Mouse (Mus musculus) intestine, embryonic 16.5 days (tissue): ENCODE results near the gene Zbtb43. TPM values are rescaled to one million over a fixed set of nuclear protein-coding genes. Genes with fewer than 3 reads are reported as not detected.

Source experiments
- ATAC-seq: fragments of 200-750 bp; cut with Nextera tagmentation; 2 replicates; pipeline ENCODE4 v1.8.0; 2017; ENCODE audit warnings: moderate TSS enrichment, moderate library complexity
- H3K27ac ChIP-seq: fragments of 300-500 bp; sonication (generic); 2 replicates; pipeline ENCODE4 v1.5.1; 2014; ENCODE audit warnings: mild to moderate bottlenecking, low read length
- H3K27me3 ChIP-seq: fragments of 300-500 bp; sonication (generic); replicated peaks from 2 replicates; pipeline ENCODE4 v1.6.1; 2014; ENCODE audit warnings: low read length, control low read depth, mixed read lengths; ENCODE audit not compliant: control insufficient read depth, insufficient read depth
- H3K36me3 ChIP-seq: fragments of 300-500 bp; sonication (generic); 2 replicates; pipeline ENCODE4 v1.6.1; 2014; ENCODE audit warnings: low read length, control low read depth; ENCODE audit not compliant: control insufficient read depth, insufficient read depth
- H3K4me1 ChIP-seq: fragments of 300-500 bp; sonication (generic); 2 replicates; pipeline ENCODE4 v1.6.1; 2014; ENCODE audit warnings: low read length, control low read depth, mixed read lengths; ENCODE audit not compliant: control insufficient read depth, insufficient read depth
- H3K4me2 ChIP-seq: fragments of 300-500 bp; sonication (generic); 2 replicates; pipeline ENCODE4 v1.6.1; 2014; ENCODE audit warnings: low read depth, low read length, control low read depth
- H3K4me3 ChIP-seq: fragments of 300-500 bp; sonication (generic); 2 replicates; pipeline ENCODE4 v1.5.1; 2014; ENCODE audit warnings: mild to moderate bottlenecking, low read length
- H3K9ac ChIP-seq: fragments of 300-500 bp; sonication (generic); 2 replicates; pipeline ENCODE4 v1.6.1; 2014; ENCODE audit warnings: low read depth, low read length
- H3K9me3 ChIP-seq: fragments of 300-500 bp; sonication (generic); 2 replicates; pipeline ENCODE4 v1.6.1; 2016; ENCODE audit warnings: low read length, control low read depth; ENCODE audit not compliant: control insufficient read depth
- WGBS: fragments of 180-500 bp; shearing (Covaris S2); extraction: QIAGEN DNeasy Blood & Tissue Kit; methylation state at CpG from one replicate; pipeline ENCODE4 v1.1.7; 2014; 5-methylcytosine and 5-hydroxymethylcytosine counted together
- polyA plus RNA-seq: library from polyadenylated mRNA; unstranded; fragments of >200 nt; fragmentation: Nextera tagmentation; extraction: Ambion mirVana; gene quantifications from 2 replicates; pipeline ENCODE4 v1.2.1, GENCODE M21; 2015

Zbtb43 gene
- polyA plus RNA-seq, 1 experiment from 2014 or later: 10.8 TPM

DNA sequence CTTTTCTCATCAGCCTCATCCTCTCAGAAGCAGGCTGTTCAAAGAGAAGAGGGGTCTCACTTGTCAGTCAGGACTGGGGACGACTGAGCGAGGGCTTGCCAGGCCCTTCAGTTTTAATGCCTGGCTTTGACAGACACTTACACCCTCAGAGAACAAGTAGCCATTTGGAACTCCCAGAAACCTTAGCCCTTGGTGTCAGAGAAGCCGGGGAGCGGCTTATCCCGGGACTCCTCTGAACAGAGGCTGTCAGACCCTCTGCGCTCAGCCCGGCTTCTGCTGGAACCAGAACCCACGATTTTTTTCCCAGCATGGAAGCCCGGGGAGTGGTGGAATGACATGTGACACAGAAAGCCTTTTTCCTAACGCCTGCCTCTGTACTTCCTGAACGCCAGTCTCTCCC is 31.2 kb downstream of the Zbtb43 start:
- ATAC-seq: no peak
- 63% methylated on average over 11 of the region's 11 CpGs for WGBS
- H3K4me2 ChIP-seq: no peak overlapping the region
- no peaks in the 10 kb centered on the region for H3K9me3 ChIP-seq
- H3K36me3 ChIP-seq: no peaks in the 10 kb centered on the region
- H3K27me3 ChIP-seq: no peaks in the 10 kb centered on the region
- no peak overlapping the region for H3K4me3 ChIP-seq
- H3K4me1 ChIP-seq: peaks cover 8% of the 10 kb centered on the region
- no peak overlapping the region for H3K27ac ChIP-seq
- H3K9ac ChIP-seq: no peak overlapping the region

DNA sequence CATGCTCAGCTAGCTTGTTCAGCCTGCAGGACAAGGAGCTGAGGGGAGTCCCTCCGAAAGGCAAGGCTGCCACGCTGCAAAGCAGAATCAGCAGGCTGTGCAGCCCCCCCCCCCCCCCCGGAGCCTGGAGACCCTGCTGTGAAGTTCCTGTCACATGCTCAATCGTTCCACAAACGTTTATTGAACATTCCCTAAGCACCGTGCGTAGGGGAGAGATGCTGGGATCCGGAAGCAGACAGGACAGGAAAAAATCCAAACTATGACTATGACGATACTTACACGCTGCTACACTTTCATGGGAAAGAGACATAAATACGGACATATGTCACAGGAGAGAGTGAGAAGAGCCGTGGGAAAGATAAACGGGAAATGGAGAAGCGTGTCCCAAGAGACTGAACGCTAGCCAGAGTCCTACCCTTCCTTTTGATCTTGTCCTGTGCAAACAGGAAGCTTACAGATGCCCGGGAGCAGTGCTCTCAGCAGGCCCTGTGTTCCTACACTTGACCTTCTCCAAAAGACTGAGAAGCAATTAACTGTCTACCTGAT is 32.3 kb downstream of the Zbtb43 start:
- H3K4me2 ChIP-seq: peak overlapping the region; percentile 42
- H3K9me3 ChIP-seq: no peaks in the 10 kb centered on the region
- peak overlapping the region; percentile 10; the same call in 1 of the 2 replicates for H3K27ac ChIP-seq
- no peak for ATAC-seq
- no peak overlapping the region; the same call in 1 of the 2 replicates for H3K4me3 ChIP-seq
- H3K36me3 ChIP-seq: no peaks in the 10 kb centered on the region
- peak overlapping the region; percentile 56 for H3K9ac ChIP-seq
- 5% methylated on average over 16 of the region's 16 CpGs for WGBS
- peaks cover 8% of the 10 kb centered on the region for H3K4me1 ChIP-seq
- no peaks in the 10 kb centered on the region for H3K27me3 ChIP-seq

GRCm38 (mm10) chr2:33435036-33435650 is 33.2 kb downstream of the Zbtb43 start:
- H3K27ac ChIP-seq: no peak overlapping the region
- H3K4me2 ChIP-seq: no peak overlapping the region

GRCm38 (mm10) chr2:33432877-33433276 is 35.5 kb downstream of the Zbtb43 start:
- no peak for ATAC-seq
- 58% methylated on average over 5 of the region's 5 CpGs for WGBS
- no peak overlapping the region for H3K27ac ChIP-seq

More at GRCm38 (mm10) chr2:33435036-33435650, 33.2 kb downstream of the Zbtb43 start:
- Histone ChIP-seq H3K4me3 (no peak overlapping the region), H3K4me1 (peaks cover 10% of the 10 kb centered on the region), H3K9ac (no peak overlapping the region), H3K27me3 (no peaks in the 10 kb centered on the region), H3K36me3 (no peaks in the 10 kb centered on the region), H3K9me3 (no peaks in the 10 kb centered on the region)
- no peak for ATAC-seq
- 54% methylated on average over 8 of the region's 8 CpGs for WGBS

GRCm38 (mm10) chr2:33430771-33431699 is 37.3 kb downstream of the Zbtb43 start, which contains the start of gene Zbtb34:
Gene Zbtb34 (minus strand): TSS chr2:33431324.
- WGBS: under 1% methylated on average over 69 of the region's 102 CpGs
- peaks cover 19% of the 10 kb centered on the region for H3K4me1 ChIP-seq

More at GRCm38 (mm10) chr2:33432877-33433276, 35.5 kb downstream of the Zbtb43 start:
- H3K36me3 ChIP-seq: no peaks in the 10 kb centered on the region
- H3K9me3 ChIP-seq: no peaks in the 10 kb centered on the region
- H3K4me3 ChIP-seq: no peak overlapping the region
- no peak overlapping the region for H3K4me2 ChIP-seq
- peaks cover 19% of the 10 kb centered on the region for H3K4me1 ChIP-seq
- H3K27me3 ChIP-seq: no peaks in the 10 kb centered on the region
- no peak overlapping the region for H3K9ac ChIP-seq

GRCm38 (mm10) chr2:33430081-33430770 is 38.1 kb downstream of the Zbtb43 start:
- Histone ChIP-seq H3K4me1 (peaks cover 11% of the 10 kb centered on the region), H3K9ac (peak overlapping the region; percentile 98), H3K9me3 (no peaks in the 10 kb centered on the region), H3K27me3 (no peaks in the 10 kb centered on the region), H3K36me3 (no peaks in the 10 kb centered on the region), H3K4me2 (peak overlapping the region; percentile 82), H3K27ac (peak overlapping the region; percentile 75), H3K4me3 (peak overlapping the region; percentile 96)
- 0 out of 2 replicates have a peak, but pooled peaks have one; percentile 25 for ATAC-seq
- WGBS: 3% methylated on average over 13 of the region's 13 CpGs

More at GRCm38 (mm10) chr2:33430771-33431699, 37.3 kb downstream of the Zbtb43 start, which contains the start of gene Zbtb34:
- Histone ChIP-seq H3K36me3 (no peaks in the 10 kb centered on the region), H3K4me2 (peak within 1 kb of the TSS; percentile 82), H3K27me3 (no peaks in the 10 kb centered on the region), H3K9ac (peak within 1 kb of the TSS; percentile 98), H3K9me3 (no peaks in the 10 kb centered on the region), H3K27ac (peak within 1 kb of the TSS; percentile 75), H3K4me3 (peak within 1 kb of the TSS; percentile 96)
- peak; percentile 82 for ATAC-seq

DNA sequence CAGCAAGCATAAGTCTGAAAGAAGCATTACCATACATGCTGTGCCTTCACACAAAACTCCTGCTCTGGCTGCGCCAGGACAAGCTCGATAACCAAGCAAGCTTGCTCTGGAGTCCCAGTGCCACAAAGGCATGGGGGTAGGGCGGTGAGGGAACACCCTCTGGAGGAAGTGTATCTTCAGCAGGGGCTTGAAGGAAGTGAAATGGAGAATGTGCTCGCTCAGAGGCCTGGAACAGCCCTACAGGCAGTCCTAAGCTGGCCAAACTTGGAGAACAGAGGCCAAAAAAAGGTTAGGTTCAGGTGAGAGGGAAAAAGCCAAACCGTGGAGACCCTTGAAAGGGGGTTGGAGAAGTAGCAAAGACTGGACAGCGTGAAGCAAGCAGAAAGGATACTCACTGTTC is 39.0 kb downstream of the Zbtb43 start:
- Histone ChIP-seq H3K4me1 (peaks cover 11% of the 10 kb centered on the region), H3K9ac (peak overlapping the region; percentile 98), H3K36me3 (no peaks in the 10 kb centered on the region), H3K4me2 (peak overlapping the region; percentile 82), H3K27ac (peak overlapping the region; percentile 53), H3K9me3 (no peaks in the 10 kb centered on the region), H3K4me3 (peak overlapping the region; percentile 96), H3K27me3 (no peaks in the 10 kb centered on the region)
- ATAC-seq: no peak
- 51% methylated on average over 6 of the region's 6 CpGs for WGBS

GRCm38 (mm10) chr2:33426640-33427398 is 41.5 kb downstream of the Zbtb43 start:
- no peaks in the 10 kb centered on the region for H3K27me3 ChIP-seq
- 0 out of 2 replicates have a peak, but pooled peaks cover under 1% of the 10 kb centered on the region for H3K36me3 ChIP-seq
- H3K27ac ChIP-seq: no peak overlapping the region
- no peak for ATAC-seq
- no peak overlapping the region for H3K4me3 ChIP-seq
- WGBS: 73% methylated on average over 10 of the region's 10 CpGs
- peaks cover 11% of the 10 kb centered on the region for H3K4me1 ChIP-seq
- H3K9ac ChIP-seq: no peak overlapping the region
- H3K9me3 ChIP-seq: no peaks in the 10 kb centered on the region
- H3K4me2 ChIP-seq: no peak overlapping the region
